Mouse (Mus musculus): ENCODE measurements at regions not wholly inside any gene's neighbourhood (a gene's known extent, or its start where the extent isn't known, plus 50 kb on each side); places are given as distances from the start of the nearest gene placed in this dataset.

- DNase-seq: no peak
Measured at GRCm38 (mm10) chr4:84109771-84110503, 565.1 kb downstream of the Bnc2 start.

- DNase-seq: no peak
Measured at GRCm38 (mm10) chr4:84114162-84115040, 560.7 kb downstream of the Bnc2 start.

GRCm38 (mm10) chr4:84118284-84118919, 556.7 kb downstream of the Bnc2 start:
- no peak for DNase-seq

GRCm38 (mm10) chr4:84119616-84120015, 555.5 kb downstream of the Bnc2 start:
- no peak for DNase-seq

- DNase-seq: no peak
Measured at GRCm38 (mm10) chr4:84120330-84120729, 554.7 kb downstream of the Bnc2 start.

- DNase-seq: no peak
Measured at GRCm38 (mm10) chr4:84121442-84121841, 553.6 kb downstream of the Bnc2 start.

GRCm38 (mm10) chr4:84126400-84126799, 548.7 kb downstream of the Bnc2 start:
- DNase-seq: no peak

GRCm38 (mm10) chr4:84127380-84127779, 547.7 kb downstream of the Bnc2 start:
- DNase-seq: no peak

GRCm38 (mm10) chr4:84130840-84131547, 544.1 kb downstream of the Bnc2 start:
- DNase-seq: no peak

- no peak for DNase-seq
Measured at GRCm38 (mm10) chr4:84135740-84136139, 539.3 kb downstream of the Bnc2 start.

GRCm38 (mm10) chr4:84137171-84137919, 537.7 kb downstream of the Bnc2 start:
- no peak for DNase-seq

- no peak for DNase-seq
Measured at GRCm38 (mm10) chr4:84149149-84150050, 525.7 kb downstream of the Bnc2 start.

GRCm38 (mm10) chr4:84150698-84151097, 524.4 kb downstream of the Bnc2 start:
- DNase-seq: no peak

- no peak for DNase-seq
Measured at GRCm38 (mm10) chr4:84151247-84151646, 523.8 kb downstream of the Bnc2 start.

- DNase-seq: no peak
Measured at GRCm38 (mm10) chr4:84151971-84152450, 523.1 kb downstream of the Bnc2 start.

GRCm38 (mm10) chr4:84153571-84153970, 521.5 kb downstream of the Bnc2 start:
- no peak for DNase-seq

GRCm38 (mm10) chr4:84157911-84158647, 517.0 kb downstream of the Bnc2 start:
- DNase-seq: no peak

- DNase-seq: no peak
Measured at GRCm38 (mm10) chr4:84163362-84163761, 511.7 kb downstream of the Bnc2 start.

GRCm38 (mm10) chr4:84165256-84165655, 509.8 kb downstream of the Bnc2 start:
- no peak for DNase-seq

GRCm38 (mm10) chr4:84172841-84173240, 502.2 kb downstream of the Bnc2 start:
- DNase-seq: no peak

Data from lung, adult 18-20 months (tissue).